Mouse (Mus musculus): ENCODE measurements around the gene Tmem163. TPM values are rescaled to one million over a fixed set of nuclear protein-coding genes. Genes with fewer than 3 reads are reported as not detected.

Tmem163 gene
- polyA plus RNA-seq, 1 experiment, result 25.3 TPM

- Histone ChIP-seq H3K4me3 (replicated peaks; ENCODE audit: extremely low read depth, low read depth, low read length) (no peak overlapping the region), H3K4me1 (ENCODE audit: control insufficient read depth, insufficient read depth, low read length) (peaks cover 2% of the 10 kb centered on the region; the same call in 1 of the 2 replicates)
- TF ChIP-seq CTCF (IDR thresholded peaks at IDR 0.05; ENCODE audit: insufficient read depth, low read length) (no peak), POLR2A (IDR thresholded peaks at IDR 0.05; ENCODE audit: borderline replicate concordance, extremely low read depth, low read depth, low read length) (no peak)
- DNase-seq, result no peak
- 84% methylated on average over 1 of the region's 1 CpGs for WGBS
Measured at GRCm38 (mm10) chr1:127441007-127441406, 238.3 kb downstream of the Tmem163 start.

GRCm38 (mm10) chr1:127439452-127439891 is 239.9 kb downstream of the Tmem163 start:
- Histone ChIP-seq H3K4me3 (replicated peaks; ENCODE audit: extremely low read depth, low read depth, low read length) (no peak overlapping the region), H3K4me1 (ENCODE audit: control insufficient read depth, insufficient read depth, low read length) (no peaks in the 10 kb centered on the region)
- 89% methylated on average over 9 of the region's 9 CpGs for WGBS
- TF ChIP-seq POLR2A (IDR thresholded peaks at IDR 0.05; ENCODE audit: borderline replicate concordance, extremely low read depth, low read depth, low read length) (no peak), CTCF (IDR thresholded peaks at IDR 0.05; ENCODE audit: insufficient read depth, low read length) (no peak)
- no peak for DNase-seq

GRCm38 (mm10) chr1:127437091-127437490 is 242.3 kb downstream of the Tmem163 start:
- no peak overlapping the region for H3K4me3 ChIP-seq (replicated peaks; ENCODE audit: extremely low read depth, low read depth, low read length)
- DNase-seq, result no peak
- WGBS, result 47% methylated on average over 6 of the region's 6 CpGs

More at GRCm38 (mm10) chr1:127437091-127437490, 242.3 kb downstream of the Tmem163 start:
- H3K4me1 ChIP-seq (ENCODE audit: control insufficient read depth, insufficient read depth, low read length), result no peaks in the 10 kb centered on the region
- TF ChIP-seq CTCF (IDR thresholded peaks at IDR 0.05; ENCODE audit: insufficient read depth, low read length), result no peak
- no peak for TF ChIP-seq POLR2A (IDR thresholded peaks at IDR 0.05; ENCODE audit: borderline replicate concordance, extremely low read depth, low read depth, low read length)

Other genes starting within 250 kb of the Tmem163 start
- 0.05 TPM in 1 of 2 replicates, not detected in the other for gene Acmsd, start 49.9 kb upstream of the Tmem163 start, polyA plus RNA-seq (2012; rRNA removed)
- gene Ccnt2, start 94.6 kb upstream of the Tmem163 start, polyA plus RNA-seq (2012; rRNA removed), result 21.4 and 27.6 TPM in 2 replicates
- gene Map3k19, start 175.5 kb upstream of the Tmem163 start, polyA plus RNA-seq (2012; rRNA removed), result 1.7 and 2.7 TPM in 2 replicates
- 20.4 and 22.2 TPM in 2 replicates for gene Rab3gap1, start 189.2 kb upstream of the Tmem163 start, polyA plus RNA-seq (2012; rRNA removed)